Mouse (Mus musculus) testis, adult 2 months (tissue): Measurements from ENCODE around the gene Bmper. TPM values are rescaled to one million over a fixed set of nuclear protein-coding genes. Genes with fewer than 3 reads are reported as not detected.

Experiments used
- H3K27ac ChIP-seq: fragments of 200-500 bp; 2 replicates; pipeline ENCODE4 v1.5.1; 2012; ENCODE audit warnings: low read depth, low read length; ENCODE audit not compliant: control insufficient read depth, insufficient read depth
- H3K27me3 ChIP-seq: fragments of 200-500 bp; 2 replicates; pipeline ENCODE4 v1.6.1; 2012; ENCODE audit warnings: mild to moderate bottlenecking, low read length, moderate library complexity; ENCODE audit not compliant: control insufficient read depth, insufficient read depth
- H3K36me3 ChIP-seq: fragments of 200-500 bp; 2 replicates; pipeline ENCODE4 v1.6.1; 2012; ENCODE audit warnings: mild to moderate bottlenecking, low read length; ENCODE audit not compliant: control insufficient read depth, insufficient read depth
- H3K4me1 ChIP-seq: fragments of 200-500 bp; 2 replicates; pipeline ENCODE4 v1.6.1; 2012; ENCODE audit warnings: low read length; ENCODE audit not compliant: control insufficient read depth, insufficient read depth
- H3K4me3 ChIP-seq: fragments of 200-500 bp; 2 replicates; pipeline ENCODE4 v1.5.1; 2012; ENCODE audit warnings: low read depth, mild to moderate bottlenecking, low read length, moderate library complexity, mixed read lengths; ENCODE audit not compliant: control insufficient read depth
- CTCF ChIP-seq: fragments of 200-500 bp; IDR thresholded peaks from 2 replicates; pipeline ENCODE4 v1.5.1; 2012; ENCODE audit warnings: low read depth, mild to moderate bottlenecking, inconsistent platforms, low read length, moderate library complexity; ENCODE audit not compliant: control insufficient read depth, insufficient read depth, insufficient replicate concordance
- POLR2A ChIP-seq: fragments of 200-500 bp; IDR thresholded peaks from 2 replicates; pipeline ENCODE4 v1.6.1; 2012; ENCODE audit warnings: low read depth, mild to moderate bottlenecking, inconsistent platforms, low read length, moderate library complexity; ENCODE audit not compliant: control insufficient read depth
- polyA plus RNA-seq: library from polyadenylated mRNA; depleted of rRNA; stranded (reverse); fragments of >200 nt; gene quantifications from 2 replicates; pipeline ENCODE4 v1.2.3, GENCODE M21; 2012; rRNA removed

Bmper gene
- 0.30 and 0.38 TPM in 2 replicates for polyA plus RNA-seq

DNA sequence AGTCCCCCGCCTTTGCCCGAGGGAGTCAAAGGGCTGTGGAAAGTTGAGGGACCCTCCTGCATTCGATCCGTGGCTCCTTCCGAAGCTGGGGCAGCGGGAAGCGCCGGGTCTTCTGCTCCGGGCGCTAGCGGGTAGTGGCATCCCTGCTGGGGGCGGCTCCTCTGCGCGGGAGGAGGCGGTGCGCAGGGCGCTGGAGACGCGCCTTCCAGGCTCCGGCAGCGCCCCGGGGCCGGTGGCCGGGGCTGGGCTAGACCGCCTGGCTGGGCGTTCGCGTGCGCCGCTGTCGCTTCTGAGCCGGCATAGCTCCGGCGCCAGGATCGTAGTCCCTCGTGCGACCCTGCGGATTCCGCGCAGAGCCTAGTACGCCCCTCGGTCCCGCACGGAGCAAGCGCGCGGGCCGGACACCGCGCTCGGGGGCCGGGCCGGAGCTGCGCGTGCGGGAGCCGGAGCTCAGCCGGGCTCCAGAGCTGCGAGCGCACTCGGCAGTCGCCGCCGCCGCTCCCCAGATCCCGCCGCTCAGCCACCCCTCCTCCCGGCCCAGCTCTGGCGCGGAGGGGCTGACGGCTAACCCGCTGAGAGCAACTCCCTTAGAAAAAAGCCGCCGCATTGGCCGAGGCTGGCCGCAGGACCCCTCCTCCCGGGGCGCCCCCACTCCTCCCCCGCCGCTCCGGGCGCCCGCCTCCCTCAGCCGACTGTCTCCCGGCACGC lies at the start of gene Bmper:
Gene Bmper, plus strand, starts transcription at position 236 of the 708 bp plus-strand sequence.
- Histone ChIP-seq H3K27ac (no peak within 1 kb of the TSS), H3K36me3 (no peaks in the 10 kb centered on the region), H3K4me1 (peaks cover 8% of the 10 kb centered on the region), H3K4me3 (peak within 1 kb of the TSS; percentile 65), H3K27me3 (no peaks in the 10 kb centered on the region)
- TF ChIP-seq POLR2A (no peak), CTCF (no peak)

DNA sequence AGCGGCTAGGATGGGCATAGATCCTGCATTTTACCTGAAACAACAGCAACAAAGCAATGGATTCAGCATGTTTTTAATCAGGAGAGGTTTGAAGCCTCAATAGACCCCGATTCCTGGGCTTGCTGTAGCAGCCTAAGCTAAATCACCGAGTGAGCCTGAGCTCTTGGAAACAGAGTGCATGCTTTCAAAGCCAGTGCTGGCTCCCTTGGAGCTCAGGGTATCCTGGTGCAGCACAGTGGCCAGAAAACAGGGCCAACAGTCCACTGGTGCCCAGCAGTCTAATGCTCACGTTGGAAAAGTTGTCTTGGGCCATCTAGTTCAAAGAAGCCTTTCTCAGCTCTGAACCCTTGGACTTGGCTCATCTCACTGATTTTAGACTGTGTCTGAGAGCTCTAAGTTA lies 45.4 kb upstream of the Bmper start:
- Histone ChIP-seq H3K27me3 (no peaks in the 10 kb centered on the region), H3K4me3 (no peak overlapping the region), H3K36me3 (no peaks in the 10 kb centered on the region), H3K4me1 (no peaks in the 10 kb centered on the region), H3K27ac (no peak overlapping the region)
- TF ChIP-seq CTCF (no peak), POLR2A (no peak)

DNA sequence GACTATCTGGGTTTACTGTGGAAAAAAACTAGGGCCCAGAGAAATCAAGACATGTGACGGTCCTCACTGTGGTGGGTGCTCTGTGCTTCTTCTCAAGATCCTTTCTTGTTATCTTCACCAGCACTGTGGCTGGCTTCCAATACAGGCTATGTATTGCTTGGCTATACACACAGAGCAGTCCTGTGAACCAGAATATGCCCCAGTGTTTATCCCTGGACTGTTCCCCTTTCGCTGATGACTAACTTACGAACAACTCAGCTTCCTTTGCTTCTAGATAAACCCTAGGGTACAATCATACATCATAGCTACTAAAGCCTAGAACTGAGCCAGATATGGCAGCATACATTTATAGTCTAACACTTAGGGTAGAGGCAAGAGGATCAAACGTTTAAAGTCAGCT lies 35.7 kb upstream of the Bmper start:
- TF ChIP-seq POLR2A: no peak
- no peak for TF ChIP-seq CTCF
- Histone ChIP-seq H3K4me3 (no peak overlapping the region), H3K4me1 (no peaks in the 10 kb centered on the region), H3K36me3 (no peaks in the 10 kb centered on the region), H3K27ac (no peak overlapping the region), H3K27me3 (no peaks in the 10 kb centered on the region)

DNA sequence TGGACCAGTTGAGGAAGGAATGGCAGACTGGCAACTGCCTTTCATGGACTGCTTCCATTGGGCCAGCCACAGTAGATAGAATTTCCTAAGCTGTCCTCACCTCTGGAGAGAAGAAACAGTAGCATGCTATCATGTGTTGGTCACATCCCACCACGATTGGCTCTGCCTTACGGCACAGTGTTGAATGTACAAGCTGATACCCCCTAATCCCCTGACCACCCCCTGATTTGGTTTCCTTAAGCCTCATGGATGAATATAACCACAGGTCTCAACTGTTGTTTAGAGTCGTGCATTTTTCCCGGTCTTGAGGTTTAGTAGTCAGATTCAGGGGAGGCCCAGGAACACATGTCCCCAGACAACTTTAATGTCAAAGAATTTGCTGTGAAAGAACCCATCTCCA lies 34.7 kb upstream of the Bmper start:
- TF ChIP-seq POLR2A: no peak
- no peak for TF ChIP-seq CTCF
- Histone ChIP-seq H3K4me3 (no peak overlapping the region), H3K27me3 (no peaks in the 10 kb centered on the region), H3K36me3 (no peaks in the 10 kb centered on the region), H3K4me1 (no peaks in the 10 kb centered on the region), H3K27ac (no peak overlapping the region)

DNA sequence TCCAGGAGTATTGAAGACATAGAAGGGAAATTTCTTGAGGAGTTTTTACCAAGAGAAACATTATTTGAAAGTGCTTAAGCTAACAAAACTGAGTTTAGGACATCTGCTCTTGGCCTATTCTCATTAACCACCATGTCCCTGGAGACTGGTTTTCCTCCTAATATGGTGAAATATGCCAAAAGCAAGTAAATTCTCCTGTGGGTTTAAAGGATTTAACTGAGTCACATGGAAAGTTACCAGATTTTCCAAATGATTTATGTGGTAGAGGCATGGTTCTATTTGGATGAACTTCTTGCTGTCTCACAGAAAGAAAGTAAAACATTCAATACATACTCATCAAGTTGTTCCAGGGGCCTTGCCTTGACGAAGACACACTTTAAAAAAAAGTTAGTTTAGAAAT lies 31.9 kb upstream of the Bmper start:
- Histone ChIP-seq H3K36me3 (no peaks in the 10 kb centered on the region), H3K4me1 (no peaks in the 10 kb centered on the region), H3K27me3 (no peaks in the 10 kb centered on the region), H3K4me3 (no peak overlapping the region), H3K27ac (no peak overlapping the region)
- TF ChIP-seq POLR2A (no peak), CTCF (no peak)

DNA sequence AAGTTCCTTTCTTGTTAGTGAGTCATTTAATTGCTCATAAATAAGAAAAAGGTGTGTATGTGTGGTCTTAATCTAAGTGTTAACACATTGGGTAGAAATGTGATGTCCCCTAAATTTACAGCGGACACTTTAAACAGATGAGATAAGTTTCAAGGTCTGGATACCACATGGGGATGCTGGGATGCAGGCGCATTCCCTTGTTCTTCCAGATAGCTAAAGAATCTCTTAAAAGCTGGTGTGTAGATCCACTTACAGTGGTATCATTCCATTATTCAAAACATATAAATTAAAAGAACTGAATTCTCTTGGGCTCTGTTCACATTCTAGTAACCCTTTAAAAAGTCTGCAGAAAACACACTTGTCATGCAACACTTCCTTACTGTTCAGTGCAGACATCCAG lies 31.4 kb upstream of the Bmper start:
- TF ChIP-seq CTCF (no peak), POLR2A (no peak)
- Histone ChIP-seq H3K4me1 (no peaks in the 10 kb centered on the region), H3K4me3 (no peak overlapping the region), H3K36me3 (no peaks in the 10 kb centered on the region), H3K27me3 (no peaks in the 10 kb centered on the region), H3K27ac (no peak overlapping the region)

DNA sequence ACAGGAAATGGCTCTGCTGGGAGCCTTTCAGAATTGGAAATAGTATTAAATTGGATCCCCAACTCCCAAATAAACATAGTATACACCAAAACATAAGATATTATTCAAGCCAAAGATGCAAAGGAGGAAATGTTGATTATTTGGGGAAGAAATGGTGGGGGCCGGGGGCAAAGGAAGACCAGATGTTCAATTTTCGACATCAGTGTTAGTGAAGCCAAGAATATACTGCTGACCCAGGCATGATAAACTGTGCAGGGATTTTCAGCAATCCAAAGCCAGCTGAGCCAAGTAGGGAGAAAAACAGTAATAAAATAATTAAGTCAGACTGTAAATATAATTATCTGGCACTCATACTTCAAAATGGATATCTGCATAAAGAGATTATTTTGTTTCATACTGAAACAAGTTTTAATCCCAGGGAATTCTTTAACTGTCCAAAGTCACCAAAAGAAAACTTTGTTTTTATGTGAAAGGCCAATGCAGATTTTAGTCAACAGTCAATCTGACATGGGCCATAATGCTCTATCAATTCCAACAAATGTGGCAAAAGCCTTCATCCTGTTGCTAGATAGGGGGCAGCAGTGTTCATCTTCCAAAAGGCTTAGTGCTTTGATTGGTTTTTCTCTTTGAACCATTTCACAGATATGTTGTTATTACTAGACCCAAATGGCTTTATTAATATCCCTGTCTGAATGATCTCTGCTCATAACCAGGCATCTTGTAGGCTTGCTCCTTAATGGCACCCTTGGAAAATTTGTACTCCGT lies 30.1 kb upstream of the Bmper start:
- TF ChIP-seq CTCF (no peak), POLR2A (no peak)
- Histone ChIP-seq H3K4me1 (no peaks in the 10 kb centered on the region), H3K27ac (no peak overlapping the region)

More for the DNA sequence above, 30.1 kb upstream of the Bmper start:
- H3K36me3 ChIP-seq: no peaks in the 10 kb centered on the region
- no peak overlapping the region for H3K4me3 ChIP-seq
- no peaks in the 10 kb centered on the region for H3K27me3 ChIP-seq
